Mouse (Mus musculus) heart, adult 8-10 months (tissue): Measurements from ENCODE around the gene Nr4a3. TPM values are rescaled to one million over a fixed set of nuclear protein-coding genes. Genes with fewer than 3 reads are reported as not detected.

Experiments used
- DNase-seq: peaks from one replicate; pipeline ENCODE4 v3.0.0; 2022; ENCODE audit warnings: low spot score
- total RNA-seq, 4 experiments: library from RNA; stranded (reverse); gene quantifications; 2 replicates each; pipeline ENCODE4 v1.2.4; 2022

Nr4a3 gene
- total RNA-seq, result 1 to 10 TPM; 1.5 to 4.7 (median 2.9) TPM

DNA sequence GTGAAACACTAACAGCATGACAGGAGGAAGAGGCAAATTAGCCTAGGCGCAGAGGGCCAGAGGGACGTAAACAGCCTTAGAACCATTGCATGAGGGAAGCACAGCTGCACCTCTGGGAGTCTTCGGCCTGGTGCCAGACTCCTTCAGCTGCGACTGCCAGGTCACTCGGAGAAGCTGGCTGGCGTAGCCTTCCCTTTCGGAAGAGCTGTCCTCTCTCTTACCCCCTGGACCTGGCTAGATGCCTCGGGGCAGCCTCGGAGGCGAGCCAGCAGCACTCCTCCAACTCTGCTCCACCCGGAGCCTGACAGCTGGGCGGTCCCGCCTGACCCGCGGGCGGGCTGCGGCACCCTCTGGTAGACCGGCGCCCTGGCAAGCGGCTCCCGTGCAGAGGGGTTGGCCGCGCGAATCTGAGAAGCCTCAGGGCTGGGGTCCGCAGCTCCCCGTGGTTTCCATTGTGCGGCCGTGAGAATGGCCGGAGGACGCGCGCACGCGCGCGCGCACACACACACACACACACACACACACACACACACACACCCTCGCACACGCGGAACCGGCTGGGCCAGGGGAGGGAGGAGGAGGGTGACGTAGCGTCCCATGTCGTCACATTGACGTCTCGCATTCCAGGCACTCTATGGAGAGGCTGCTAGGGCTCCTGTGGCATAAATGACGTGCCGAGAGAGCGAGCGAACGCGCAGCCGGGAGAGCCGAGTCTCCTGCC lies at the start of gene Nr4a3:
TSS of gene Nr4a3 (plus strand) at position 663 of the 721 bp plus-strand sequence.
- peak; percentile 90 for DNase-seq

DNA sequence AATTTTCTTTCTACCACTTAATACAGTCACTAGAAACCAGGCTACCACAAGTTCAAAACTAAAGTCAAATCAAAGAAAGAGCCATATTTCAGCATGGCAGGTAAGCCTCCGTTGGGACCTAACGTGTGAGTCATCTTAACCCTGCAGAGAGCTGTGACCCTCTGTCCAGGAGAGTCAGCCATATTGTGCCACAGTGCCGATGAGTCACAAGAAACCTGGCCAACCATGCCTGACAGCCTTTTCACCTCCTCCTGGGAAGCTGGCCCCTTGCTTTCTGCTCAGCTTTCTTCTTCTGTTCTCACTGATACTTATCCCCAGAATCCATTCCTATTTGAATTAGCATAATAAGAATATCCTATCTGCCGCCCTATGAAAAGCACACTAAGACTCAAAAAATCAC lies 42.0 kb upstream of the Nr4a3 start:
- no peak for DNase-seq

DNA sequence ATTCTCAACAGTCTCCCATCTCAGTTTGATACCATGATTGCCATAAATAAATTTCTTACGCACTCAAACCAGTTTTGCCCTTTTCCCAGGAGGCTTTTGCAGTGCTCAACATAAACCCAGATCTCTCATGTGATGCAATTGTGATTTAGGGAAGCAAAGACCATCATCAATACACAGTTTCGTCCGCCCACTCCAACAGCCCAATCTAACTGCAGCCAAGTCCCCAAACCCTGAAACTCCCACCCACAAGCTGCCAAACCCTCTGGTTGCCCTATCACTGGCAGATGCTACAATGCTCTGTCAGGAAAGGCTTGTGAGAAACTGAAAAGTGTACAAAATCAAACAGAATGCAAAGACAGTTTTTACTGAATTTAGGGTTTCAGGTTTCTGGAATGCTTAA lies 41.5 kb upstream of the Nr4a3 start:
- DNase-seq, result no peak

DNA sequence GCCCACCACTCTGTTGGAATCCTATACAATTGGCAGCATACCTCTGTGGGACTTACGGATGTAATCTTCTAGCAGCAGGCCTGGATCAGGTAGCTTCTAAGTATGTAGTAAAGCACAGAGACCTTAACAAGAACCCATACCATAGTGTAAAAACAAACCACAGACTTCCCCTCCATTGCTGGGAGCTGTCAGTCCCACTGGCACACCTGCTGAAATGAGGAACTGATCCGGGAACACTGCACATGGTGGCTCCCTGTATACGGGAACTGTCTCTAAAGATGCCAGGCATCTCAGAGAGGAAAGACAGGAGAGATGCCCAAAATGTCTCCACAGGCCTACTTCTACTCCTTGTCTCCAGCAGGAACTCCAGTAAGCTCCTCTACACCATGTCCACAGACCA lies 38.6 kb upstream of the Nr4a3 start:
- DNase-seq, result no peak

DNA sequence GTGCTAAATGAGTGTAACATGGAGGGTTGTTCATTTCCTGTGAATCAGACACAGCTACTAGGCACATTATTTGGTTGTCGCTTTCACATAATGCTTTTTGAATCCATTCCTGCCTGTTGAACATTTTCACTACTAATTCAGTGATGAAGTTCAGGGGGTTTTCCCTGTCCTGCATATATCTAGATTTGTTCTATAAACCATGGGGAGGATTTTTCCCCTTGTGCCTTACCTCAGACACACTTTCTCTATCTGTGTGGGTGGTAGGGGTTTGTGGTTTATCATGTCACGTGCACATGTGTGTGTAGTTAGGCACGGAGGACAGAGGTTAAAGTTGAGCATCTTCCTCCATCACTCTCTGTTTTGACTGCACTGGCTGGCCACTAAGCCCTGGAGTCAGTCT lies 32.7 kb upstream of the Nr4a3 start:
- DNase-seq, result no peak

DNA sequence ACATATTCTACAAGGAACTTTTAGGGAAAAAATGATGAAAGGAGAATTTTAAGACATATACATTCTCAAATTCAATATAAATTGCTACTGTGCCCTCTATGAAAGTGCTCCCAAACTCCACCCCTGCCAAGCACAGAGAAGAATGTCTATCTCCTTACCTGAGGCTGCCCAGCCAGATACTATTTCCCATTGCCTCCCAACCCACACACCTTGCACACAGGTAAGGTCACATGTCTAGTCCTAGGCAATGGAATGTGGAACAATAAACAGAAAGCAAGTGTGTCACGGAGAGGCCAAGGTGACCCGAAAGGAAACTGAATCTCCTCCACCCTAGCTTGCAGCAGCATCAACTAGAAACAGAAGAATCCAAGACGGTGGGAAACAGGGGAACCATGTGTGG lies 22.0 kb upstream of the Nr4a3 start:
- no peak for DNase-seq

DNA sequence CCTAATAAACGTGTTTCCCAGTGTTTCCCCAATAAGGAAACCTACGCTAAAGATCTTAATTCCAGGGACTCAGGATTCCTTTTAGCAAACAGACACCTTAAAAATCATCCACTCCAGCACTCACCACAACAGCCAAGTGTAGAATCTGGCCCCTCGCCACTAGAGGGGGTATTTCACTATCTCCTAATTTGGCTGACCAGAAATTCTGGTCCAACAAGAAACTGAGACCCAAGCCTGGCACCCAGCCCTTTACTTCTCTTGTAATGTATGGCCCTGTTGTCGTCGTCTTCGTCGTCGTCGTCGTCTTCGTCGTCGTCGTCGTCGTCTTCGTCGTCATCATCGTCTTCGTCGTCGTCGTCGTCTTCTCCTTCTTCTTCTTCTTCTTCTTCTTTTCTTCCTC lies 15.3 kb upstream of the Nr4a3 start:
- DNase-seq, result no peak

DNA sequence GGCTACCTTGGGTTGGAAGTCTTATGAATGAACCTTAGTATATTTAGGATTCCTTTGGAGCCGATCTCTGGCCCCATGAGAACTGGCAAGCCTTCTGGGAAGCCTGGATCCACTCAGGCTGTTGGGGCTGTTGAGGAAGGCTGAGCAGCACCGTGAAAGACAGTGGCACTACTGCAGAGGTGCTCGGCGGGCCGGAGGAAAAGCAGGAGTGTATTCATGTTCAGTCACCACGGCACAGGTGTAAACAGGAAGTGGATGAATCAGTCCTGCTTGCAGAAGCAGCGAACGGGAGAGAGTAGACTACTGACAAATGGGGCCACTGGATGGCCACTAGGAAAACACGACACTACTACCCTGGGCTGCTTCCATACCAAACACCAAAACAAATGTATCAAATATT lies 10.7 kb upstream of the Nr4a3 start:
- DNase-seq, result no peak

DNA sequence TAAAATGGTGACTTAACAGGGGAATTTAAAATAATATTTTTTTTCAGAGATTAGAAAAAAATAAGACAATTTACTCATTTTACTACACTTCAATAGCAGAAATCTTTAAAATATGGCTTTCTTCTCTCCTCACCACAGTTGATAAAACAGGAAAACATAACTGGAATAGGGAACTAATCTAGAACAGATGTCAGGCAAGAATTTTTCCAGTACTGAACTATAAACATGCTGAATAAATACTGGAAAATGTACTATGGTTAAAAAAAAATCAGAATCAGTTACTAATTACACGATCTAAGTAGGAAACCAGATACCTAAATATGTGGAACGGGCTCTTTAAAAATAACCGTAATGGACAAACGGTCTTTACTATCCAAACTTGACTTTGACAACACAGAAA lies 7.3 kb upstream of the Nr4a3 start:
- DNase-seq, result no peak

DNA sequence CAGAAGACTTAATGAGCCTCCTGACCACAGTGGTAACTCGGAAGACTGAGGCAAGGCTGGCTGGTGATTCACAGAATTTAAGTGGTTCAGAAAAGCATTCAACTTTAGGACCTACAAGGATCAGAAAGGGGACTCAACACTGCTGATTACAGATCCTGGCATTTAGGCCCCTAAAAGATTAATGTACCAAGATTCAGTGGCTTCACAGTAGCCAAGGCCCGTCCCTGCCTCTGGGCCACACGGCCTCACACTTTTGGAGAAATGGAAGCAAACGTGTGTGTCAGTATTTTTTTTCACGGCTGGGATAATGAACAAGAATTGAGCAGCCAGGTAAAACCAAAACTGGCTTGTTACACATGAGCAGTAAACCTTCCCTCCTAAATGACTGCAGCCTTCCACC lies 6.1 kb upstream of the Nr4a3 start:
- DNase-seq, result no peak

DNA sequence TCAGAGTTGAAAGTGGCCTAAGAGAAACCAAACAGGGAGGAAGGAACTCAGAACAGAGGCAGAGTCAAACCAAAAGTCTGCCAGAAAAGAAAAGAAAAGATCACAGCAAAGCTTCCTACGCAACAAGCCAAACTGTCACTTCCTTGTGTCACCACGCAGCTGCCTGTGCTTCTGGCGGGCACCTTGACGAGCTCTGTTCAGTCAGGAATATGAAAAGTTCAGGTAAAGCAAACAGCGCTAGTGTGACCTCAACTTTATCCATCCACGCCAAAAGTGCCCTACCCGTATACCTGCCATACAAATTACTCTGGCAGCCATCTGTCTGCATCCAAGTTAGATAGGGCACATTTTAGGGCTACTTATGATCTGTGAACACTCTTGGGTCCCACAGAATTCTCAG lies 5.2 kb upstream of the Nr4a3 start:
- no peak for DNase-seq

DNA sequence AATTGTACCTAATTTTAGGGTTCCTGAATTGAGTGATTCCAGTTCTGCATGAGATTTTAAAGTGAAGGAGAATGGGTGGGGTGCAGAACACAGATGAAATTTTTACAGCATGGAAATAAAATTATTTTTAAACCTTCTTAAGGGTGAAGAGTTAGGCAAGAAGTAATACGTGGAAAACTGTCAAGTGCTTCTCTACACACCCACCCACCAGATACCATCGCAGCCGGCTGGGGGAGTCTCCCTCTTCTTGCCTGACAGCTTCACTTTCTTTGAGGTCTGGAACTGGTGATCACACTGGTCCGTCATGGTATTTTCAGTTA lies 2.5 kb upstream of the Nr4a3 start:
- no peak for DNase-seq

DNA sequence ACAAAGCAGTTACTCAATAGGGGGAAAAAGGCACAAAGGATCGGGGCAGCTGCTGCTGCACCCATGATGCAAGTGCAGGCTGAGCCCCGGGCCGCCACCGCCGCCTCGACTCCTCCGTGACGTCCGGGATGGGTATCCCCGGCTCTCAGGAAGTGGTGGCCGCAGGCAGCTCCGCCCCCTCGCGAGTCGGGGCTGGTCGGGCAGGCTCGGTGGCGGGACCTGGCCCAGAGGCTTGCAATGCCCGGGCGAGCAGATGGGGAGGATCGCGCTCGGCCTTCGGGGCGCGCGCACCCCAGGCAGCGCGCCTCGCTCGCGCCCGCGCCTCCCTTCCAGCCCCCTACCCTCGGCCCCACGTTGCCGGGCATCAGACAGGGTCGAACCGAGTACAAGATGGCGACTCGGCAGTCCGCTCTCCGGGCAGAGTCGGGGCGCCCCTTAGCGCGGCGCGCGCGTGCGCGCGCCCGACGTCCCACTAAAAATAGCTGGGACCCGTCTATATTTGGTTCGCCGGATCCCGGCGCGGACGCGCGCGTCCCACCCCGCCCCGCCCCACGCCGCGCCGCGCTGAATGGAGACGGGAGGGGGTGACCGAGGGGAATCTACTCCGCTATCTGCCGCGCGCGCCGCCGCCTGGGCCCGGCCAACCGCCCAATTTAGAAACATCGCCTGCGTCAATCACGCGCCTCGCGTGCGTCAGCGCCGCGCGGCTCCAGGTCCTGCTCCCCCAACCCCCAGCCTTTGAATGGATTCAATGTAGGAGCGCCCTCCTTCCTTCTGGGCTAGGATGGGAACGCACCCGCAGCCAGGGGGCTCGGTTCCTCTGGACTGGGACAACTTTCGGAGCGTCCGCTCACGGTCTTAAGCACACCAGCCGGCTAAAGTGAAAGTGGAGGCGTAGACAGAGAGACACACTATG lies 1.9 kb upstream of the Nr4a3 start:
- DNase-seq, result peak; percentile 95

DNA sequence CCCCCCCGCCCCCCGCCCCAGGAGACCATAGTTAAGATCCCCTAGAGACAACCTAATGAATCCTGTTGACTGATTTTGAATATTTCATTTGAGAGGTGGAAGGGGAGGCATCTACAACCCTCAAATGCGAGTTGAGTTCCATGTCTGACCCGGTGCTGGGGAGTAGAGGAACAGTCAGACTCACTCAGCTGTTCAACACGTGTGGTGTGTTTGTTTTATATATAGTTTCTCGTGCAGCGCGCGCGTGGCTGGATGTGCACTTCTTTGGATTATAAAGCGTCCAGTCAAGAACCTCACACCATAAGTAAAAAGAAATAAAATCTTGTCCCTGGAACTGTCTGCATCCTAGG lies 837 bp upstream of the Nr4a3 start:
- no peak for DNase-seq

DNA sequence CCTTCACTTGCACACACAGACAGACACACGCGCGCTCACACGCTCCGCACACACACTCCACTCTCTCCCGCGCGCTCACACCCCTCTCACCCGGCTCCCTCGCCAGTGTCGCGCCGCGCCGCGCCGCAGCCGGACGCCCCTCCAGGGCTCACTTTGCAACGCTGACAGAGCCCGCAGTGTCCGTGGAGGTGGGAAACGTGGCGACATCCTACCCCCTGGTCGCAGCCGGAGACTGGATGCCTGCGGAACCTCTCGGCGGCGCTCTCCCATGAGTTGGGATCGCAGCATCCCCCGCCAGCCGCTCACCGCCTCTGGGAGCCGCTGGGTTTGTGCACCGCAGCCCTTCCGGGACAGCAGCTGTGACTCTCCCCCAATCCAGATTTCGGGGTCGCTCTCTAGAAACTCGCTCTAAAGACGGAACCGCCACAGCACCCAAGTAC lies 348 bp downstream of the Nr4a3 start:
- DNase-seq, result peak; percentile 20

DNA sequence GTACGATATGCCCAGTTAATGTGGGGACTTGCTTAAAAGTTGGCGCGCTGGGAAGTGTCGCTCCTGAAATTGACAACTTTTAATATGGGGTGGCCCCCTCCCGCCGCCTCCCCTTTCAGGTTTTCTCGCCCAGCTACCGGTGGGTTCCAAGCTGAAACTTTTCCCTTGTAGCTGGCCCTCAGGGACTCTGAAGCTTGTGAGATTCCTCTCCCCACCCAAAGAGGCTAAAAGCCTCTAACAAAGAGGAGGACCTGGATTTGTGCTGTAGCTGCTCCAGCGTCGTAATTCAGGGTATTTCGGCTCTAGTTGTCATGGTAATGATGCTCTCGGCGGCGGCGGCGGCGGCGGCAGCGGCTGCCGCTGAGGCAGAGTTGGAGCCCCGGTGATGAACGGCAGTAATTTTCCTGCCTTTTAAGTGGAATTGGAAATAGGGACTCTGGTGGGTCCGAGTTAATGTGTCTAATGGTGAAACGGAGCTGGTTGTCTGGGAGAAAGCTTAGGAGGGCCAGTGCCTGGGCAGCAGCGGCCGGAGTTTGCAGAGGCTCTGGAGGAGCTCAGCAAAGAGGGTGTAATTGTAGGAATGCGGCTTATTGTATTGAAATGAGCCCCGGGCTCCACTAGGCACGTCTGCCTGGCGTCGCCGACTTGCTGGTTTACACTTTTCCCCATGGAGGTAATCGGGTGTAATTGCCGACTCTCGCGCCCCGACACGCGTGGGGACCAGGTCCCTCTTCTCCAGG lies 938 bp downstream of the Nr4a3 start:
- peak; percentile 31 for DNase-seq

DNA sequence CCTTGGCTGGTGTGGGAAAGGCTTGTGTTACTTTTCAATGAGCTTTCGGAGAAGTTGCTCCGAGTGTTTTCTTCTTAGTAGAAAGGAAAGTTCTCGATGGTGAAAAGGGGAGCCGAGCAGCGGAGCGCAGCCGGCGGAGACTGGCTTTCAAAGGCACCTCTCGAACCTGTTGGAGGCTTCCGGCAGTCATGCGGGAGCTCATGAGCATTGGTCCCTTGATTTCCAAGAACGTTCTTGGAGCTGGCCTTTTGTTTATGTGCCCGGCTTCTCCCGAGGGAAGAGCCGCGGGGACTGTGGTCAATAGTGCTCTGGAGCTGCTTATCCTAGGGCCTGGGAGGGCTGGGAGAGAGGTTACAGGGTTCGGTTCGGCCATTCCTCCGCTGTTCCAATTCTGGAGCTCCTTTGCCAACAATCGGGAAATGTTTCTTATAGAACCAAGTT lies 1.5 kb downstream of the Nr4a3 start:
- DNase-seq, result no peak

DNA sequence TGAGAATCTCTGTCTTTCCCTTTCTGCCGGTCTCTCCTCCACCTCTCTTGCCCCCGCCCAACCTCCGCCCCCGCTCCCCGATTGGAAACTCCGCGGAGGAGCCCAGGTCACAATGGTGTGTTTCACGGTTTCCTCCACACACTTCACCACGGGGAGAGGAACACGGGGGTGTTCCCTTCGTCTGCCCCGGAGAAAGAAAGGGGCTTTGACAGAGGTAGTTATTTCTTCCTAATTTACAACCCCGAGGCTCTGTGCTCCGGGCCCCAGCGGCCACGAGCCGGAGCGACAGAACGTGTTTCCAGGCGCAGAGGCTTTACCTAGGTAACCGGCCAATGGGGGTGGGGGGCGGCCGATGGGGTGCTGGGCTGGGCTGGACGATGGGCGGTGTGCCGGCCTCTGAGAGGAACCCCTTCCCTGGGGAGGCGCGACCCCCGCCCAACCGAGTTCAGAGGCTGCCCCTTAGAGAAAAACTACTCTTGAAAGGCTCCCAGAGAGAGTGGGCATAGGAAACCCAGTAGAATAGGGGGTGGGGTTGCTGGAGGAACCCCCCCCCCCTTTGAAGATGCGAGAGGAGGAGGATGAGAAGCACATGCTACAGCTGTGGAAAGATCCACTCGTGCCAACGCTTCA lies 2.3 kb downstream of the Nr4a3 start:
- DNase-seq, result no peak

DNA sequence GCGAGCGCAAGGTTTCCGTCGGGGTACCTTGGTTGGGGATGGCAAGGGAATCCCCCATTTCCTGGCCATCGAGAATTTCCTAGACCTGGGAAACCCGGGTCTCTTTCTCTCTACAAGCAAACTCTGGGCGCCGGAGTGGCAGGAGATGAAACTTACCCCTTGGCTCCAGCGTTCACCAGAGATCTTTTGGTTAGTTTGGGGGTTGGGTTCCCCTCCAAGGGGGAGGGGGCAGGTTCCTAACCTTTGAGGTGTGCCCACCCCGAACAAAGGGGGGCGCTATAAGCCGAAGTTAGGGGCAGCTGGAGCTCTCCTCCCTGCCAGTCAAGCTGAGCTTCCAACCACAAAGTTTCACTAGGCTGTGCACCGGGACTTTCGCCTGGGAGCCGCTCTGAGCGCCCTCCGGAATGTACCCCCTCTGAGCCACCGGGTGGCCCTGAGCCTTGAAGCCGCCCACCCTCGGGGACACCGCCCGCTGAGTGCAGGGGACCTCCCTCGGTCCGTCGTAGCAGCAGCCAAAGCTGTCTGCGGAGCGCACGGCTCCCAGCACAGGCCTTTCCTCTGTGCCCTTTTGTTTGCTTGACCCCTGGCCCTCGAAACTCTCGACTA lies 2.9 kb downstream of the Nr4a3 start:
- peak; percentile 21 for DNase-seq

DNA sequence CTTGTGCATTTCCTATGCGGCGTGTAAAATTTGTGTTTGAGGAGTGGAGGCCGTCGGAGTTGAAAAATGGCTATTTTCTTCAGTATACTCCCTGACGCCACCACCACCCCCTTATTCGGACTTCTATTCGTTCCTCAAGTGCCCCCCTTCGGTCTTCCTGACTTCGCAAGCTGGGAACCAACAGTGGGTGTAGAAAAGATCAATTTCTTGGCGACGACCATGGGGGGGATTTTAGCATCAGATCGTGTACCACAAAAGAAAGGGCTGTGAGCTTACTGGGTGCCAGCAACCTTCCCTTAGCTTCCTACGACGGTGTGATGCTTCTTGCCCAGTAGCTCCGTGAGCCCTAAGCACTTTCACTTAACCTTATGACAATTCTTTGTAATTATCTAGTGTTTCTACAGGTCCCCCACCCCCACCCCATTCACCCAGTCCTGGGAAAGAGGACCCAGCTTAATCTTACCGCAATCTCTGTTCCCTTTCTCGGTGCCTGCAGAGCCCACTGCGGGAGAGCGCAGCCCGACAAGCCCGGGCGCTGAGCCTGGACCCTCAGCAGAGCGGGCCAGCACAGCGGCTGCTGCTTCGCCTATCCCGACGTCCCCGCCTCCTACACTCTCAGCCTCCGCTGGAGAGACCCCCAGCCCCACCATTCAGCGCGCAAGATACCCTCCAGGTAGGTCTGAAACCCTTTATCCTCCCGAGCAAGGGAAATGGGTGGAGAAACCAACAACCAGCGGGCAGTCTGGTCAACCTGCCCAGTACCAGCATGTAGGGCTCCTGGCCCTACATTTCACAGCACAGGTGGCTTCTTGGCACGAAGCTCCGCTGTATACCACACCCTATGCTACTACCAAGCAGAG lies 3.7 kb downstream of the Nr4a3 start:
- no peak for DNase-seq

DNA sequence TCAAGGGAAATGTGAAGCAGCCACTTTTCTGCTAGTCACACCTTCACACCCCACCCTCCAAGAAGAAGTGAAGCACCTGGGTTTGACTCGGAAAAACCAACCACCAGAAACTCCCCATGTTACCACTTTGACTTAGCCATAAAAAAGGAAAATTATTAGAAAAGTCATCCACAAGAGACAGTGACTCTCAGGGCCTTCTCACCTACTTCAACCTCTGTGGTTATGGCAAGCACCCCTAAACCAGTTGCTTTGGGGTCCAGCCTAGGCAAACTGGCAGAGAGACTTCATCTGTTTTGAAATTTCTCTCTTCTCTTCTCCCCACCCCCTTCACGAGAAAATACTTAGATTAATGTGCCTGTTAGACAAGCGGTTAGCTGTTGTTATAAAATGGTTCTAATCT lies 5.1 kb downstream of the Nr4a3 start:
- no peak for DNase-seq
